Mouse (Mus musculus) midbrain, embryonic 14.5 days (tissue): ENCODE measurements around the gene Nop2. TPM values are rescaled to one million over a fixed set of nuclear protein-coding genes. Genes with fewer than 3 reads are reported as not detected.
A peak's percentile ranks its signal among the peaks of the same experiment; 100 is the strongest.

Experiments
- ATAC-seq: fragments of 200-750 bp; cut with Nextera tagmentation; 2 replicates; pipeline ENCODE4 v1.8.0; 2017; ENCODE audit warnings: moderate number of reproducible peaks, moderate library complexity; ENCODE audit not compliant: low FRiP score, low TSS enrichment
- DNase-seq: peaks from one replicate; pipeline ENCODE4 v3.0.0-alpha.2; 2015
- H3K27ac ChIP-seq: fragments of 300-500 bp; sonication (generic); replicated peaks from 2 replicates; pipeline ENCODE4 v1.5.1; 2014; ENCODE audit warnings: mild to moderate bottlenecking, low read depth, low read length, moderate library complexity
- H3K27me3 ChIP-seq: fragments of 300-500 bp; sonication (generic); 2 replicates; pipeline ENCODE4 v1.6.1; 2014; ENCODE audit warnings: low read length, control low read depth, mixed read lengths; ENCODE audit not compliant: control insufficient read depth, insufficient read depth
- H3K36me3 ChIP-seq: fragments of 300-500 bp; sonication (generic); 2 replicates; pipeline ENCODE4 v1.6.1; 2014; ENCODE audit warnings: low read length, control low read depth; ENCODE audit not compliant: control insufficient read depth, insufficient read depth
- H3K4me1 ChIP-seq: fragments of 300-500 bp; sonication (generic); 2 replicates; pipeline ENCODE4 v1.6.1; 2014; ENCODE audit warnings: mild to moderate bottlenecking, antibody characterized with exemption, low read length, control low read depth; ENCODE audit not compliant: control insufficient read depth, insufficient read depth
- H3K4me2 ChIP-seq: fragments of 300-500 bp; sonication (generic); 2 replicates; pipeline ENCODE4 v1.6.1; 2014; ENCODE audit warnings: mild to moderate bottlenecking, low read length, moderate library complexity
- H3K4me3 ChIP-seq: fragments of 300-500 bp; sonication (generic); replicated peaks from 2 replicates; pipeline ENCODE4 v1.5.1; 2014; ENCODE audit warnings: low read depth, low read length
- H3K9ac ChIP-seq: fragments of 300-500 bp; sonication (generic); replicated peaks from 2 replicates; pipeline ENCODE4 v1.6.1; 2014; ENCODE audit warnings: mild to moderate bottlenecking, low read length, moderate library complexity
- H3K9me3 ChIP-seq: fragments of 300-500 bp; sonication (generic); 2 replicates; pipeline ENCODE4 v1.6.1; 2016; ENCODE audit warnings: low read length, control low read depth, mixed read lengths; ENCODE audit not compliant: control insufficient read depth
- WGBS: fragments of 180-500 bp; shearing (Covaris S2); extraction: QIAGEN DNeasy Blood & Tissue Kit; methylation state at CpG from one replicate; pipeline ENCODE4 v1.1.7; 2014; 5-methylcytosine and 5-hydroxymethylcytosine counted together
- polyA plus RNA-seq: library from polyadenylated mRNA; unstranded; fragments of >200 nt; fragmentation: Nextera tagmentation; extraction: Ambion mirVana; gene quantifications from 2 replicates; pipeline ENCODE4 v1.2.1, GENCODE M21; 2014

Nop2 gene
- 42.7 and 46.3 TPM in 2 replicates for polyA plus RNA-seq

DNA sequence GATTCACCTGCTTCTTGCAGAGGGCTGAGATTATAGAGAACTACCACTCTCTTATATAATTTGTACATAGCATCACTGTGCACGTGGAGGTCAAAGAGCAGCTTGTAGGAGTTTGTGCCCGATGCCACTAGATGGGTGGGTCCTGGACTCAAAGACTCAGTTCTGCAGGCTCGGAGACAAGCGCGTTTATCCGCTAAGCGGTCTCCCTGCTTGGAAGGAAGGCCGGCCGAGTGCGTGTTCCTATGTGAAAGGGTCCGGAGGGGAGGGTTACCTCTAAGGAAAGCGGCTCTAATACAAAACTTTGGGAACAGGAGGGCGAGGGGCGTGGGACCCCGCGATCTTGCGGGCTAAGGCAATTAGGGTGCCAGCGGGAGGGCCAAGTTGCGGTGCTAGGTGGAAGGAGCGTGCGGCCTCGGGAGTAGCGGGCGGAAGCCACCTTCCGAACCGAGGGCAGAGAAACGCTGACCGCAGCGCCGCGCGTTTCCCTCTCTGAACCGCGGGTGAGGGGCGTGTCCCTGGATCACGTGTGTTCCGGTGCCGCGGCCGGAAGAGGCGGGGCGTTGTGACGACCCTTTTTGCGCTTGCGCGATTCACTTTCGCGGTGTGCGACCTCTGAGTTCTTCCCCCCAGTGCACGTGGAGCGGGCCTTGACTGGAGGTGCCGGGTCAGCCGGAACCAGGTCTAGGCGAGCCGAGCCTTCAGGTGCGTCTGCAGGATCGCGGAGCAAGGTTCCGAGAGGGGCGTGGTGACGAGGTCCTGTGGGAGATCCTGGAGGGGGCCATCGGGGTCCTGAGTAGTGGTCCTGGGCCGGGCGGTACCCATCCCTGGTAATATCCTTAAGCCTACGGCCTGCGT lies at the start of gene Nop2:
Gene Nop2 (plus strand): TSS at position 608 of the 855 bp plus-strand sequence.
- peak within 1 kb of the TSS; percentile 92 for H3K4me2 ChIP-seq
- no peaks in the 10 kb centered on the region for H3K9me3 ChIP-seq
- H3K36me3 ChIP-seq, result peaks cover 73% of the 10 kb centered on the region
- peaks cover 7% of the 10 kb centered on the region for H3K4me1 ChIP-seq
- ATAC-seq (peak; percentile 93), DNase-seq (peak; percentile 98)
- H3K27ac ChIP-seq, result peak within 1 kb of the TSS; percentile 81
- H3K4me3 ChIP-seq, result peak within 1 kb of the TSS; percentile 88
- peak within 1 kb of the TSS; percentile 79 for H3K9ac ChIP-seq
- under 1% methylated on average over 66 of the region's 66 CpGs for WGBS
- H3K27me3 ChIP-seq, result no peaks in the 10 kb centered on the region

- Histone ChIP-seq H3K9ac (no peak overlapping the region), H3K9me3 (no peaks in the 10 kb centered on the region), H3K4me1 (no peaks in the 10 kb centered on the region), H3K4me3 (no peak overlapping the region), H3K27me3 (no peaks in the 10 kb centered on the region), H3K27ac (no peak overlapping the region), H3K36me3 (no peaks in the 10 kb centered on the region), H3K4me2 (no peak overlapping the region)
- no peak for DNase-seq
- 88% methylated on average over 7 of the region's 7 CpGs for WGBS
- ATAC-seq, result no peak
Measured at GRCm38 (mm10) chr6:125082801-125083386, 48.8 kb upstream of the Nop2 start.

DNA sequence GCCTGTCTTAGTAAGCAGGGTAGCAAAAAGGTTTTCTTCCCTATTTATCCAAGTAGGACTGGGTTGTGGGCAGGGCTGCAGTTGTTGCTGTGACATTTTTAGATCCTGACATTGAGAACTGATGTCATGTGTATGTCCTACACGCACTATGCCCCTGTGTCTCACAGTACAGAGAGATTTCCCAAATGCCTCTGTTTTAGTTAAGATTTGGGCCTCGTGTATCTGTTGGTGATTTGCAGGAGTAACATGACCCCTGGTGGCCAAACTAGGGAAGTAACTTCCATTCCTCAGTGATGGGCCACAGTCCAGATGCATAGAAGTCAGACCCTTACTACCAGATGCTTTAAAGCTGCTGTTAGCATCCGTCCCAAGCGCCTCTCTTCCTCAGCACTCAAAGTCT lies 47.3 kb upstream of the Nop2 start:
- Histone ChIP-seq H3K4me3 (no peak overlapping the region), H3K9ac (no peak overlapping the region), H3K36me3 (no peaks in the 10 kb centered on the region), H3K9me3 (no peaks in the 10 kb centered on the region), H3K27me3 (no peaks in the 10 kb centered on the region), H3K27ac (no peak overlapping the region), H3K4me1 (peaks cover 11% of the 10 kb centered on the region), H3K4me2 (no peak overlapping the region)
- DNase-seq (peak; percentile 88), ATAC-seq (0 out of 2 replicates have a peak, but pooled peaks have one; percentile 7)
- WGBS, result 7% methylated on average over 4 of the region's 4 CpGs

DNA sequence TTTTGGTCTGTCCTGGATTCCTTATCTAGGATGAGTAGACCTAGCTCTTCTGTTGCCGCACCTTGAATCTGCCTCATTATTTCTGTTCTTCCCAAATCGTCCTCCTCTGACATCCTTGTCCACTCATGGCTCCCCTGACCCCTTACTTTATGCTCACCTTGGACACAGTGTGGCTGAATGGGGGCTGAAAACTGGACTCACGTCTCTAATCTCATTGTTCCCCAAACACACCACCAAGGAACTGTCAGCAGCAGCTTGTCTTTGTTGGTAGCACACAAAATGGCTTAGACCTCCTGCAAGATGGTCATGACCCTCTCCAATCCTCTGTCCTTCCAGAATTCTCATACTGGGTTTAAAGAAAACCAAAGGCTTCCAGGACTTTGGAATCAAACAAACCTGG lies 43.8 kb upstream of the Nop2 start:
- no peak for ATAC-seq
- 76% methylated on average over 3 of the region's 3 CpGs for whole genome bisulfite sequencing
- no peak overlapping the region for H3K4me3 ChIP-seq
- peaks cover 26% of the 10 kb centered on the region for H3K4me1 ChIP-seq
- no peaks in the 10 kb centered on the region for H3K9me3 ChIP-seq
- H3K4me2 ChIP-seq, result no peak overlapping the region
- no peaks in the 10 kb centered on the region for H3K27me3 ChIP-seq
- peak overlapping the region; percentile 94 for H3K27ac ChIP-seq
- no peaks in the 10 kb centered on the region for H3K36me3 ChIP-seq
- no peak overlapping the region for H3K9ac ChIP-seq
- no peak for DNase-seq

- Histone ChIP-seq H3K9ac (peak overlapping the region; percentile 53; the same call in 1 of the 2 replicates), H3K4me1 (peaks cover 26% of the 10 kb centered on the region), H3K4me3 (no peak overlapping the region), H3K27me3 (no peaks in the 10 kb centered on the region), H3K4me2 (peak overlapping the region; percentile 51), H3K36me3 (no peaks in the 10 kb centered on the region), H3K9me3 (no peaks in the 10 kb centered on the region), H3K27ac (peak overlapping the region; percentile 94)
- under 1% methylated on average over 17 of the region's 20 CpGs for WGBS
- ATAC-seq, result peak; percentile 85
- DNase-seq, result peak; percentile 91
Measured at GRCm38 (mm10) chr6:125088561-125089321, 43.0 kb upstream of the Nop2 start.

DNA sequence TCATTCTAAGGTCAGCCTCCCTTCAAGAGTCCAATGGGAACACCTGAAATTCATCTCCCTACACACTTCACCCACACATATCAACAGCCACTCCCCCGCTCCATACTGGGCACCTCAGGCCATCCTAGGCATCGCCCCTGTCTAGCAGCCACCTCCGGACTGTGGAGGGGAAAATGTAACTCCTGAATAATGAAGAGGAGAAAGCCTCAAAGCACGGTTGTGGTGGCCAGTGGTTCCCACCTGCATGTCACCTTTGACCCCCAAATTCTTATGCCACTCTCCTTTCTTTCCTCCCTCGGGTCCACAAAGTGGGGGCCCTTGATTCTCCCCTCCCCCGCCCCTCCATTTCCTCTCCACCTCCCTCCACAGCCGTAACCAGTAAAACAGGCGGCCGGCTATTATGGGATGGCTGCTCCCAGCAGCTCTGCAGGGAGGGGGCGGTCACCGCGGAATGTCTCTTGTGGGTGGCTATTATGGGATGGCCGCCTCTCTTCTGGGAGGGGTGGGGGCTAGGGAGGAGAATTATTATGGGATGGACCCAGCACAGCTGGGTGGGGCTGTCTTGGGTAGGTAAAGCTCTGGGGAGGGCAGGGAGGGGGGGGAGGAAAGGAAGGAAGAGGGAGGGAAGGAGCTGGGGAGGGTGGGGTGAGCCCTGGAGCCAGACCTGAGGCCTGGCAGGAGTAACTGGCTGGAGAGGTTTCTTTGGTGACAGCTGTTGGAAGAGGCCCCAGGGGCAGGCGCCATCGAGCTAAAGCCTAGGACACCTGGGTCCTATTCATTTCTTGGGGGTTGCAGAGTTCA lies 42.0 kb upstream of the Nop2 start:
- peak overlapping the region; percentile 9; the same call in 1 of the 2 replicates for H3K4me3 ChIP-seq
- H3K27me3 ChIP-seq, result no peaks in the 10 kb centered on the region
- H3K9me3 ChIP-seq, result no peaks in the 10 kb centered on the region
- H3K27ac ChIP-seq, result peak overlapping the region; percentile 94
- ATAC-seq (peak; percentile 77), DNase-seq (peak; percentile 82)
- no peaks in the 10 kb centered on the region for H3K36me3 ChIP-seq
- WGBS, result 2% methylated on average over 15 of the region's 15 CpGs
- H3K9ac ChIP-seq, result peak overlapping the region; percentile 53
- peak overlapping the region; percentile 51 for H3K4me2 ChIP-seq
- peaks cover 26% of the 10 kb centered on the region for H3K4me1 ChIP-seq

DNA sequence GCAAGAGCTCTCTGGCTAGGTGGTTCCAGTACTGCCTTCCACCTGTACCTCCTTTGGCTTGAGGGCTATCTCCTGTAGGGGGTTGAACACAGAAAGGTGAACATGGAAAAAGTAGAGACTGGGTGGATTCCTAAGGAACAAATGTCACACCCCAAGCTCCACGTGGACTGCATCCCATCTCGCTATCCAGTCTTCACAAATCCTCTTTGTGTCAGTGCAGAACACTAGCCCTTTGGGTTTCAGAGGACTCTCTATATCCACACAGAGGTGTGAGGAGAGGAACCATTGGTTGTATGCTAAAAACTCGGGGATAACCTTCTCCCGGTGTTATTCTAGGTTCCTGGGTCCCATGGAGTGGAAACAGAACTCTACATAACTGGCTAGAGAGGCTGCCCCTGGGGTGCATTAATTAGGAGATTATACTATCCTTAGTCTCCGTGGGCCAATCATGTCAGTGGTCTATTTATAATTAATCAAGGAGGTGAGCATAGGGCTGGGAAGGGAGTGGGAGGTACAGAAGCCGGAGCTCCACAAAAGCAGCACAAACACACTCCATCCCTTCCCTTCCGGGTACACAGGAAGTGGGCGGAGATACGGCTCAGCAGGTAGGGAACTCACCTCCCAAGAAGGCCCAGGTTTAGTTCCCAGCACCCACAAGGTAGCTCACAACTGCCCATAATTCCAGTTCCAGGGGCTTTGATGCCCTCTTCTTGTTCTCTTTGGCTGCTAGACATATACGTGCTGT lies 41.2 kb upstream of the Nop2 start:
- Histone ChIP-seq H3K4me3 (no peak overlapping the region), H3K27ac (peak overlapping the region; percentile 94), H3K27me3 (no peaks in the 10 kb centered on the region), H3K4me1 (peaks cover 30% of the 10 kb centered on the region), H3K36me3 (no peaks in the 10 kb centered on the region), H3K9ac (peak overlapping the region; percentile 53; the same call in 1 of the 2 replicates), H3K4me2 (peak overlapping the region; percentile 51), H3K9me3 (no peaks in the 10 kb centered on the region)
- ATAC-seq (no peak), DNase-seq (no peak)
- WGBS, result 48% methylated on average over 10 of the region's 10 CpGs
